In the genomic region with DNA sequence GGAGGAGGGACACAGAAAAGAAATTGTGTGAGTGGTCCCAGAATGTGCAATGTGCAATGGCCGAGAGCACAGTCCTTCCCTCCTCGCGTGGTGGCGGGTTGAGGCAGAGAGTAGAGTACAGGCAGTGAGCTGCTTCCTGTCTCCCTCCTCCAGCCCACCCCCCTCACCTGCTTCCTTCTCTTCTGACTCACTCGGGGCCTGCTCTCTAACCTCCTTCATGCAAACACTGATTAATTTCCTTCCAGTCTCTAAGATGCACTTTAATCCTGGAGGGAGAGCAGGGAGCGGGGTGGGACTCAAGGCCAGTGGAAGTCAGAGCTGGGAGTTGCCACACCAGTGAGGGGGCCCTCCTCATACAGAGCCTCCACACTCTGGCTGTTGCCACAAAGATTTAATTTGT, we compare ENCODE assay signal across 14 mouse cellular contexts. TPM values are rescaled to one million over a fixed set of nuclear protein-coding genes. Genes with fewer than 3 reads are reported as not detected.
A peak's percentile ranks its signal among the peaks of the same experiment; 100 is the strongest.
DNase-seq lines count a peak whose midpoint lies in the region; ATAC-seq lines count a peak whose summit lies in the region.
"Had no signal": no experiment of that assay in that cellular context is flagged by ENCODE, and none has a peak within 500 bp of the region (broad histone marks: within the 10 kb centered on the region; RNA-seq: fewer than 3 reads in every experiment).

No protein-coding gene starts in this region.

- ATAC-seq in hindbrain, embryonic 16.5 days = no peak
- 0 out of 2 replicates have a peak, but pooled peaks have one; percentile 26 for ATAC-seq in limb, embryonic 12.5 days (ENCODE audit: insufficient number of reproducible peaks, insufficient read depth, low FRiP score, low TSS enrichment, low read depth)

- H3K36me3 ChIP-seq in hindbrain, embryonic 10.5 days = no peaks in the 10 kb centered on the region
- no peaks in the 10 kb centered on the region for H3K36me3 ChIP-seq in hindbrain, embryonic 16.5 days (ENCODE audit: control insufficient read depth, insufficient read depth, low read length)
- H3K36me3 ChIP-seq in limb, embryonic 12.5 days = no peaks in the 10 kb centered on the region
- H3K36me3 ChIP-seq: heart, embryonic 12.5 days; neural tube, embryonic 12.5 days had no signal

- WGBS in hindbrain, embryonic 10.5 days = 60% methylated on average over 6 of the region's 6 CpGs
- WGBS in hindbrain, embryonic 16.5 days = 44% methylated on average over 6 of the region's 6 CpGs
- WGBS in limb, embryonic 12.5 days = 39% methylated on average over 6 of the region's 6 CpGs

- H3K4me3 ChIP-seq in hindbrain, embryonic 10.5 days = no peak overlapping the region
- H3K4me3 ChIP-seq in hindbrain, embryonic 16.5 days (ENCODE audit: low read length) = no peak overlapping the region
- H3K4me3 ChIP-seq in limb, embryonic 12.5 days (replicated peaks) = no peak overlapping the region
- H3K4me3 ChIP-seq: heart, embryonic 12.5 days; megakaryocyte, embryonic 14.5 days; neural tube, embryonic 12.5 days had no signal

- H3K9me3 ChIP-seq in hindbrain, embryonic 10.5 days = no peaks in the 10 kb centered on the region
- H3K9me3 ChIP-seq in hindbrain, embryonic 16.5 days (ENCODE audit: control insufficient read depth, low read length) = no peaks in the 10 kb centered on the region
- no peaks in the 10 kb centered on the region for H3K9me3 ChIP-seq in limb, embryonic 12.5 days
- H3K9me3 ChIP-seq: heart, embryonic 12.5 days; neural tube, embryonic 12.5 days had no signal

- DNase-seq in hindbrain, embryonic 10.5 days (ENCODE audit: low spot score) = no peak
- peak; percentile 26 for DNase-seq in urinary bladder, postnatal 25 days (ENCODE audit: low spot score)
- no peak for DNase-seq in urinary bladder, postnatal 4 days (ENCODE audit: low spot score in 2 of 2)
- DNase-seq in thymus, postnatal 4 days = peak; percentile 77
- DNase-seq in gastrocnemius, postnatal 4 days (ENCODE audit: low spot score in 2 of 2) = no peak
- DNase-seq in adrenal gland, adult 8-10 months = no peak
- DNase-seq: layer of hippocampus, postnatal 36 days; right cerebral cortex, postnatal 14 days had no signal

- H3K4me2 ChIP-seq in hindbrain, embryonic 16.5 days (ENCODE audit: low read length) = no peak overlapping the region
- H3K4me2 ChIP-seq in limb, embryonic 12.5 days = no peak overlapping the region
- H3K4me2 ChIP-seq: heart, embryonic 12.5 days; neural tube, embryonic 12.5 days had no signal

- H3K9ac ChIP-seq in hindbrain, embryonic 16.5 days (ENCODE audit: low read depth, low read length) = no peak overlapping the region
- no peak overlapping the region for H3K9ac ChIP-seq in limb, embryonic 12.5 days (replicated peaks)
- H3K9ac ChIP-seq: heart, embryonic 12.5 days; neural tube, embryonic 12.5 days had no signal

- H3K27ac ChIP-seq in hindbrain, embryonic 10.5 days = 0 out of 2 replicates have a peak overlapping the region, but pooled peaks have one; percentile 16
- H3K27ac ChIP-seq in hindbrain, embryonic 16.5 days (ENCODE audit: low read depth, low read length) = no peak overlapping the region
- peak overlapping the region; percentile 32 for H3K27ac ChIP-seq in limb, embryonic 12.5 days
- H3K27ac ChIP-seq: neural tube, embryonic 12.5 days had no signal

- no peaks in the 10 kb centered on the region for H3K27me3 ChIP-seq in hindbrain, embryonic 10.5 days (ENCODE audit: insufficient read depth, poor library complexity, severe bottlenecking)
- H3K27me3 ChIP-seq in hindbrain, embryonic 16.5 days (replicated peaks; ENCODE audit: control insufficient read depth, insufficient read depth, low read length) = no peaks in the 10 kb centered on the region
- 0 out of 2 replicates have a peak, but pooled peaks cover 8% of the 10 kb centered on the region for H3K27me3 ChIP-seq in limb, embryonic 12.5 days
- H3K27me3 ChIP-seq: CH12.LX; neural tube, embryonic 12.5 days had no signal

- peaks cover 24% of the 10 kb centered on the region for H3K4me1 ChIP-seq in hindbrain, embryonic 10.5 days (replicated peaks)
- H3K4me1 ChIP-seq in hindbrain, embryonic 16.5 days (ENCODE audit: control insufficient read depth, insufficient read depth, low read depth, low read length) = peaks cover 12% of the 10 kb centered on the region
- peaks cover 16% of the 10 kb centered on the region for H3K4me1 ChIP-seq in limb, embryonic 12.5 days (replicated peaks)

RNA-seq across cellular contexts. Expression of a gene that starts 18.8 kb away (rescaled TPM):
- polyA plus RNA-seq in hindbrain, embryonic 10.5 days (2016; fragmentation: Nextera tagmentation; extraction: Ambion mirVana) = 2.3 and 5.1 TPM in 2 replicates
- polyA plus RNA-seq in hindbrain, embryonic 16.5 days (2015; fragmentation: Nextera tagmentation; extraction: Ambion mirVana) = 13.9 and 14.0 TPM in 2 replicates
- polyA plus RNA-seq in limb, embryonic 12.5 days (2016; fragmentation: Nextera tagmentation; extraction: Ambion mirVana) = 4.6 and 4.7 TPM in 2 replicates
- 10 to 100 TPM; 33.5 to 43.2 TPM for total RNA-seq in gastrocnemius, postnatal 4 days (2021)
- total RNA-seq in adrenal gland, adult 8-10 months (2022) = 1 to 10 TPM in 1 of 4 experiments, under 1 TPM in 3; 0.21 to 2.2 (median 0.66) TPM

RNA-seq across cellular contexts. Expression of a gene that starts 53.4 kb away (rescaled TPM):
- polyA plus RNA-seq in hindbrain, embryonic 10.5 days (2016; fragmentation: Nextera tagmentation; extraction: Ambion mirVana) = 70.9 and 97.7 TPM in 2 replicates
- 53.3 and 58.2 TPM in 2 replicates for polyA plus RNA-seq in hindbrain, embryonic 16.5 days (2015; fragmentation: Nextera tagmentation; extraction: Ambion mirVana)
- 59.6 and 60.2 TPM in 2 replicates for polyA plus RNA-seq in limb, embryonic 12.5 days (2016; fragmentation: Nextera tagmentation; extraction: Ambion mirVana)
- total RNA-seq in gastrocnemius, postnatal 4 days (2021) = 100 to 1,000 TPM; 122 to 139 TPM
- 100 to 1,000 TPM; 150 to 175 (median 171) TPM for total RNA-seq in adrenal gland, adult 8-10 months (2022)

Comparison
In these comparisons a context has a peak if more than half of its experiments do, and no peak if none do; other contexts are left out.
1. DNase-seq: peak in urinary bladder, postnatal 25 days (single experiment) and thymus, postnatal 4 days (single experiment); none in hindbrain, embryonic 10.5 days (single experiment), urinary bladder, postnatal 4 days (0 of 2), gastrocnemius, postnatal 4 days (0 of 2) and adrenal gland, adult 8-10 months (single experiment).